In genomic region chr3:37608926-37609325, GRCm38 (mm10) we compare ENCODE assay signal across 11 mouse cellular contexts. TPM values are rescaled to one million over a fixed set of nuclear protein-coding genes. Genes with fewer than 3 reads are reported as not detected.
DNase-seq lines count a peak whose midpoint lies in the region; TF ChIP-seq lines count a peak whose summit lies in the region.
"Had no signal": no experiment of that assay in that cellular context is flagged by ENCODE, and none has a peak within 500 bp of the region (broad histone marks: within the 10 kb centered on the region; RNA-seq: fewer than 3 reads in every experiment).

No protein-coding gene starts in this region.

- no peak for DNase-seq in left cerebral cortex, adult 2 months (ENCODE audit: extremely low spot score in 1 of 2, low spot score in 2 of 2)
- no peak for DNase-seq in left cerebral cortex, adult 18-20 months (ENCODE audit: low spot score in 2 of 2)
- peak; percentile 38 for DNase-seq in 416B (ENCODE audit: low read depth)
- peak; percentile 35 to 42 for DNase-seq in B cell, adult 2 months
- DNase-seq in brain, embryonic 14.5 days (ENCODE audit: low read depth), result no peak
- DNase-seq in urinary bladder, postnatal 4 days (ENCODE audit: low spot score in 2 of 2), result no peak
- DNase-seq in left cerebral cortex, adult 11 months (ENCODE audit: low spot score), result no peak
- DNase-seq: retina, postnatal 1 day had no signal

- no peak overlapping the region for H3K27ac ChIP-seq in left cerebral cortex, adult 2 months
- H3K27ac ChIP-seq: embryonic facial prominence, embryonic 13.5 days; heart, embryonic 15.5 days; neural tube, embryonic 12.5 days had no signal

- TF ChIP-seq POLR2A in brain, embryonic 14.5 days (IDR thresholded peaks at IDR 0.05; ENCODE audit: borderline replicate concordance, extremely low read depth, insufficient read depth, insufficient read length, poor library complexity, severe bottlenecking), result no peak

- TF ChIP-seq CTCF in left cerebral cortex, adult 2 months (IDR thresholded peaks at IDR 0.05), result peak; percentile 28
- peak; percentile 26; the same call in 1 of the 2 replicates for TF ChIP-seq CTCF in brain, embryonic 14.5 days (IDR thresholded peaks at IDR 0.05; ENCODE audit: borderline replicate concordance, extremely low read depth, insufficient read depth, insufficient read length)

- intact Hi-C loops in left cerebral cortex, adult 2 months (cut with DNase I), result no loop called here

- H3K4me3 ChIP-seq in left cerebral cortex, adult 2 months, result no peak overlapping the region
- H3K4me3 ChIP-seq: embryonic facial prominence, embryonic 13.5 days; heart, embryonic 15.5 days; neural tube, embryonic 12.5 days had no signal

RNA-seq across cellular contexts. Expression of gene Spry1, which starts 30.8 kb away (rescaled TPM):
- 10 to 100 TPM in 1 of 2 experiments, 1 to 10 TPM in 1; 9.7 to 11.0 TPM for total RNA-seq in left cerebral cortex, adult 2 months (2021)
- total RNA-seq in left cerebral cortex, adult 18-20 months (2021), result 1 to 10 TPM; 8.2 to 9.6 TPM
- 17.8 and 20.2 TPM in 2 replicates for polyA plus RNA-seq in brain, embryonic 14.5 days (2012; rRNA removed)

Comparison
In these comparisons a context has a peak if more than half of its experiments do, and no peak if none do; other contexts are left out.
1. DNase-seq: peak in 416B (single experiment) and B cell, adult 2 months (2 of 2); none in left cerebral cortex, adult 2 months (0 of 2), left cerebral cortex, adult 18-20 months (0 of 2), brain, embryonic 14.5 days (single experiment), urinary bladder, postnatal 4 days (0 of 2) and left cerebral cortex, adult 11 months (single experiment).